Mouse (Mus musculus): ENCODE results near the gene Uba1y. TPM values are rescaled to one million over a fixed set of nuclear protein-coding genes. Genes with fewer than 3 reads are reported as not detected.

Uba1y gene
- not detected for polyA plus RNA-seq (2017; shearing (Covaris generic))

DNA sequence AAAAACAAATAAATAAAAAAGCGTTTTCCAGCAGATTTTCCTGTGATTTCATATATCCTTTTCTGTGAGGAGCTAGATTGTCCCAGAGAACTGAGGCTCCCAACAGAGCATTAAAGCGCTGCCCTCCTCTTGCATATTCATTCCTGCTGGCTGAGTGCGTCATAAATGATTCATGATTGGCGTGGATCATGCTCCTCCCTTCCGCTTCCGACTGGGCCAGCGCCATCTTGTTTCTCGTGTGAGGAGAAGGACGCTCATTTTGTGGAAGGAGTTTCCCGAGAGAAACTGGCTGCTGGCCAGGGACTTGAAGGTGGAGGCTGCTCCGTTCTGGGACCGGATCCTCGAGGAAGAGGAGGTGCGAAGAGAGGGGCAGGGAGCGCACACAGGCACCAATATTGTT is at the start of gene Uba1y:
Gene Uba1y (plus strand): TSS at position 254 of the 400 bp plus-strand sequence.

DNA sequence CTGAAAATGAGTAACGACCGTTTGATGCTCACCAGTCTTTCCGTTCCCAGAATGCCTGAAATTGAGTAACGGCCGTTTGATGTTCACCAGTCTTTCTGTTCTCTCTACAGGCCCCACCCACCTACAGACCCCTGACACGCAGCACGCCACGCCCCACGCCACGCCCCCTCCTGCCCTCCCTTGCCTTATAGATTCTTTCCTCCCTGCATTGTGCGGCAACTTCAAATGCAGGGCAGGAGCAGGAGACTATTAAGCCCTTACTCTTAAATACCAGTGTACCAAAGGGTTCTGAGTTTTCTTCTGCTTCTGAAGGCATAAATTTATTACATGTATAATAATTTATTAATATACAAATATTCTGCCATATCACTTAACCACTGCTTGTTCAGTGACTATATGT is 21.1 kb upstream of the Uba1y start, which contains the start of gene Zfy1:
Gene Zfy1 (minus strand): TSS at position 101 of the 400 bp plus-strand sequence.

Other genes starting within 250 kb of the Uba1y start
- gene Zfy1, start 21.2 kb upstream of the Uba1y start, polyA plus RNA-seq (2017; shearing (Covaris generic)) = not detected
- gene Kdm5d, start 79.1 kb downstream of the Uba1y start, polyA plus RNA-seq (2017; shearing (Covaris generic)) = 50.2 TPM
- 129 TPM for gene Eif2s3y, start 191.9 kb downstream of the Uba1y start, polyA plus RNA-seq (2017; shearing (Covaris generic))